Mouse (Mus musculus): ENCODE data around the gene Gpr155. TPM values are rescaled to one million over a fixed set of nuclear protein-coding genes. Genes with fewer than 3 reads are reported as not detected.

The Gpr155 gene
- 1.6 TPM for polyA plus RNA-seq (2021)

GRCm38 (mm10) chr2:73386356-73387046, at the start of gene Gpr155:
TSS of gene Gpr155 (minus strand) at chr2:73386572.
- peak; percentile 96 for ATAC-seq
- DNase-seq (ENCODE audit: low read depth, low spot score): peak; percentile 80
- TF ChIP-seq CTCF (IDR thresholded peaks at IDR 0.05): no peak
- CTCF ChIA-PET: interaction anchor here (1.3 kb wide), 1 partner anchor 20 kb away, joined by 3 read pairs; no protein-coding TSS in a partner anchor
- H3K27me3 ChIP-seq: no peaks in the 10 kb centered on the region
- in situ Hi-C loops (cut with MboI; ENCODE audit: low pct_unique_long_range_greater_than_20kb): no loop called here
- POLR2A ChIA-PET: interaction anchor here (1.3 kb wide), 1 partner anchor 12 kb away, joined by 3 read pairs; no protein-coding TSS in a partner anchor

GRCm38 (mm10) chr2:73435847-73436246, 49.5 kb upstream of the Gpr155 start:
- POLR2A ChIA-PET: no interaction called here
- TF ChIP-seq CTCF (IDR thresholded peaks at IDR 0.05): no peak
- ATAC-seq: no peak
- CTCF ChIA-PET: no interaction called here
- no peak for DNase-seq (ENCODE audit: low read depth, low spot score)
- in situ Hi-C loops (cut with MboI; ENCODE audit: low pct_unique_long_range_greater_than_20kb): no loop called here
- H3K27me3 ChIP-seq: no peaks in the 10 kb centered on the region

- no peaks in the 10 kb centered on the region for H3K27me3 ChIP-seq
- TF ChIP-seq CTCF (IDR thresholded peaks at IDR 0.05): no peak
- CTCF ChIA-PET: interaction anchor here (0.7 to 1.8 kb wide), 3 partner anchors 10 to 19 kb away, joined by 3 to 4 read pairs (median 3); no protein-coding TSS in a partner anchor
- ATAC-seq (no peak), DNase-seq (ENCODE audit: low read depth, low spot score) (no peak)
- POLR2A ChIA-PET: no interaction called here
- in situ Hi-C loops (cut with MboI; ENCODE audit: low pct_unique_long_range_greater_than_20kb): no loop called here
Measured at GRCm38 (mm10) chr2:73431959-73432396, 45.6 kb upstream of the Gpr155 start.

- no peaks in the 10 kb centered on the region for H3K27me3 ChIP-seq
- CTCF ChIA-PET: interaction anchor here (1.3 kb wide), 1 partner anchor 10 kb away, joined by 4 read pairs; no protein-coding TSS in a partner anchor
- ATAC-seq: peak; percentile 69
- POLR2A ChIA-PET: interaction anchor here (1.6 kb wide), 1 partner anchor 23 kb away, joined by 3 read pairs; no protein-coding TSS in a partner anchor
- in situ Hi-C loops (cut with MboI; ENCODE audit: low pct_unique_long_range_greater_than_20kb): no loop called here
- no peak for TF ChIP-seq CTCF (IDR thresholded peaks at IDR 0.05)
- DNase-seq (ENCODE audit: low read depth, low spot score): peak; percentile 12
Measured at GRCm38 (mm10) chr2:73428803-73429468, 42.6 kb upstream of the Gpr155 start.

- POLR2A ChIA-PET: interaction anchor here (1.8 kb wide), 1 partner anchor 114 kb away, joined by 5 read pairs; the partner anchor contains the start of gene Cir1
- peak; percentile 46 for ATAC-seq
- no peaks in the 10 kb centered on the region for H3K27me3 ChIP-seq
- peak; percentile 83 for TF ChIP-seq CTCF (IDR thresholded peaks at IDR 0.05)
- DNase-seq (ENCODE audit: low read depth, low spot score): no peak
- CTCF ChIA-PET: no interaction called here
- in situ Hi-C loops (cut with MboI; ENCODE audit: low pct_unique_long_range_greater_than_20kb): no loop called here
Measured at GRCm38 (mm10) chr2:73427293-73427692, 40.9 kb upstream of the Gpr155 start.

- in situ Hi-C loops (cut with MboI; ENCODE audit: low pct_unique_long_range_greater_than_20kb): no loop called here
- DNase-seq (ENCODE audit: low read depth, low spot score): no peak
- TF ChIP-seq CTCF (IDR thresholded peaks at IDR 0.05): no peak
- no peak for ATAC-seq
- CTCF ChIA-PET: no interaction called here
- POLR2A ChIA-PET: no interaction called here
- no peaks in the 10 kb centered on the region for H3K27me3 ChIP-seq
Measured at GRCm38 (mm10) chr2:73425822-73426221, 39.5 kb upstream of the Gpr155 start.

GRCm38 (mm10) chr2:73419730-73420129, 33.4 kb upstream of the Gpr155 start:
- in situ Hi-C loops (cut with MboI; ENCODE audit: low pct_unique_long_range_greater_than_20kb): loop anchor here (25.0 kb wide), 1 partner anchor 257 kb away; no protein-coding TSS in a partner anchor
- ChIA-PET POLR2A (no interaction called here), CTCF (interaction anchor here (0.7 to 1.3 kb wide), 3 partner anchors 10 to 121 kb away, joined by 3 to 4 read pairs (median 3); no protein-coding TSS in a partner anchor)
- TF ChIP-seq CTCF (IDR thresholded peaks at IDR 0.05): no peak
- DNase-seq (ENCODE audit: low read depth, low spot score): no peak
- peaks cover 5% of the 10 kb centered on the region for H3K27me3 ChIP-seq
- ATAC-seq: no peak

GRCm38 (mm10) chr2:73419285-73419684, 32.9 kb upstream of the Gpr155 start:
- in situ Hi-C loops (cut with MboI; ENCODE audit: low pct_unique_long_range_greater_than_20kb): loop anchor here (25.0 kb wide), 1 partner anchor 257 kb away; no protein-coding TSS in a partner anchor
- ChIA-PET CTCF (interaction anchor here (0.7 to 1.3 kb wide), 3 partner anchors 11 to 121 kb away, joined by 3 to 4 read pairs (median 3); no protein-coding TSS in a partner anchor), POLR2A (no interaction called here)
- DNase-seq (ENCODE audit: low read depth, low spot score): no peak
- H3K27me3 ChIP-seq: peaks cover 5% of the 10 kb centered on the region
- ATAC-seq: no peak
- TF ChIP-seq CTCF (IDR thresholded peaks at IDR 0.05): peak; percentile 59

- ChIA-PET CTCF (interaction anchor here (1.2 kb wide), 1 partner anchor 13 kb away, joined by 3 read pairs; no protein-coding TSS in a partner anchor), POLR2A (no interaction called here)
- in situ Hi-C loops (cut with MboI; ENCODE audit: low pct_unique_long_range_greater_than_20kb): loop anchor here (25.0 kb wide), 1 partner anchor 254 kb away; no protein-coding TSS in a partner anchor
- no peak for DNase-seq (ENCODE audit: low read depth, low spot score)
- no peak for TF ChIP-seq CTCF (IDR thresholded peaks at IDR 0.05)
- ATAC-seq: no peak
- H3K27me3 ChIP-seq: peaks cover 5% of the 10 kb centered on the region
Measured at GRCm38 (mm10) chr2:73415892-73416291, 29.5 kb upstream of the Gpr155 start.

GRCm38 (mm10) chr2:73410076-73410475, 23.7 kb upstream of the Gpr155 start:
- CTCF ChIA-PET: no interaction called here
- POLR2A ChIA-PET: no interaction called here
- no peaks in the 10 kb centered on the region for H3K27me3 ChIP-seq
- TF ChIP-seq CTCF (IDR thresholded peaks at IDR 0.05): no peak
- ATAC-seq: no peak
- no peak for DNase-seq (ENCODE audit: low read depth, low spot score)
- in situ Hi-C loops (cut with MboI; ENCODE audit: low pct_unique_long_range_greater_than_20kb): loop anchor here (25.0 kb wide), 1 partner anchor 248 kb away; no protein-coding TSS in a partner anchor
